9 mouse cellular contexts compared by ENCODE assay signal in genomic region chr16:90387961-90388360, GRCm38 (mm10). TPM values are rescaled to one million over a fixed set of nuclear protein-coding genes. Genes with fewer than 3 reads are reported as not detected.
A peak's percentile ranks its signal among the peaks of the same experiment; 100 is the strongest.
DNase-seq lines count a peak whose midpoint lies in the region; ATAC-seq and TF ChIP-seq lines count a peak whose summit lies in the region.
"Had no signal": no experiment of that assay in that cellular context is flagged by ENCODE, and none has a peak within 500 bp of the region (broad histone marks: within the 10 kb centered on the region; RNA-seq: fewer than 3 reads in every experiment).

No protein-coding gene starts in this region.

- TF ChIP-seq CTCF in cortical plate, adult 2 months (IDR thresholded peaks at IDR 0.05; ENCODE audit: extremely low read depth, insufficient read depth, low read length), result no peak

- ATAC-seq in heart, embryonic 12.5 days (ENCODE audit: insufficient number of reproducible peaks, low FRiP score), result no peak
- no peak for ATAC-seq in hindbrain, embryonic 12.5 days (ENCODE audit: low FRiP score)
- ATAC-seq in limb, embryonic 14.5 days (ENCODE audit: low FRiP score, low read depth), result no peak

- no peaks in the 10 kb centered on the region for H3K27me3 ChIP-seq in heart, embryonic 12.5 days (replicated peaks)
- peaks cover 16% of the 10 kb centered on the region for H3K27me3 ChIP-seq in hindbrain, embryonic 12.5 days
- H3K27me3 ChIP-seq in limb, embryonic 14.5 days (ENCODE audit: control insufficient read depth, insufficient read depth, low read length), result no peaks in the 10 kb centered on the region

- intact Hi-C loops in heart, postnatal 36 days (cut with DNase I), result loop anchor here (5.0 kb wide), 2 partner anchors 64 to 144 kb away; no protein-coding TSS in a partner anchor

- TF ChIP-seq POLR2A in cortical plate, adult 2 months (IDR thresholded peaks at IDR 0.05; ENCODE audit: extremely low read depth, insufficient read depth, low read length), result no peak
- no peak for TF ChIP-seq POLR2A in limb, embryonic 14.5 days (IDR thresholded peaks at IDR 0.05; ENCODE audit: borderline replicate concordance, extremely low read depth, insufficient read depth, insufficient read length)

- H3K9me3 ChIP-seq in heart, embryonic 12.5 days (replicated peaks), result no peaks in the 10 kb centered on the region
- H3K9me3 ChIP-seq in hindbrain, embryonic 12.5 days (replicated peaks), result no peaks in the 10 kb centered on the region; the same call in 1 of the 2 replicates
- 0 out of 2 replicates have a peak, but pooled peaks cover 7% of the 10 kb centered on the region for H3K9me3 ChIP-seq in limb, embryonic 14.5 days (ENCODE audit: control insufficient read depth, low read length)

- peak overlapping the region; percentile 74 for H3K27ac ChIP-seq in heart, embryonic 12.5 days (ENCODE audit: poor library complexity, severe bottlenecking)
- H3K27ac ChIP-seq in cortical plate, adult 2 months (ENCODE audit: insufficient read depth, low read length), result no peak overlapping the region
- no peak overlapping the region for H3K27ac ChIP-seq in hindbrain, embryonic 12.5 days
- no peak overlapping the region for H3K27ac ChIP-seq in limb, embryonic 14.5 days (replicated peaks; ENCODE audit: low read depth, low read length)

- peak overlapping the region; percentile 81 for H3K4me2 ChIP-seq in heart, embryonic 12.5 days
- peak overlapping the region; percentile 80 for H3K4me2 ChIP-seq in hindbrain, embryonic 12.5 days (replicated peaks)
- H3K4me2 ChIP-seq in limb, embryonic 14.5 days (replicated peaks; ENCODE audit: low read depth, low read length, severe bottlenecking), result peak overlapping the region; percentile 90

- H3K4me1 ChIP-seq in heart, embryonic 12.5 days (replicated peaks), result peaks cover 53% of the 10 kb centered on the region
- peaks cover 4% of the 10 kb centered on the region for H3K4me1 ChIP-seq in cortical plate, adult 2 months (ENCODE audit: control insufficient read depth, insufficient read depth, low read length)
- peaks cover 39% of the 10 kb centered on the region for H3K4me1 ChIP-seq in hindbrain, embryonic 12.5 days
- peaks cover 30% of the 10 kb centered on the region for H3K4me1 ChIP-seq in limb, embryonic 14.5 days (ENCODE audit: control insufficient read depth, insufficient read depth, low read length)

- peaks cover 25% of the 10 kb centered on the region for H3K36me3 ChIP-seq in heart, embryonic 12.5 days
- peaks cover 23% of the 10 kb centered on the region for H3K36me3 ChIP-seq in hindbrain, embryonic 12.5 days
- H3K36me3 ChIP-seq in limb, embryonic 14.5 days (ENCODE audit: control insufficient read depth, insufficient read depth, low read length), result peaks cover 31% of the 10 kb centered on the region

- DNase-seq in heart, postnatal 36 days, result no peak
- DNase-seq in limb, embryonic 14.5 days (ENCODE audit: low spot score), result no peak
- DNase-seq in thymus, postnatal 25 days, result no peak
- DNase-seq in retina, postnatal 1 day, result no peak
- DNase-seq in cerebellum, postnatal 10 days, result no peak
- DNase-seq: thymus, adult 18-20 months had no signal

- H3K9ac ChIP-seq in heart, embryonic 12.5 days, result peak overlapping the region; percentile 68
- peak overlapping the region; percentile 2; the same call in 1 of the 2 replicates for H3K9ac ChIP-seq in hindbrain, embryonic 12.5 days
- H3K9ac ChIP-seq in limb, embryonic 14.5 days (ENCODE audit: low read depth, low read length, severe bottlenecking), result peak overlapping the region; percentile 38

- peak overlapping the region; percentile 86 for H3K4me3 ChIP-seq in heart, embryonic 12.5 days
- peak overlapping the region; percentile 94 for H3K4me3 ChIP-seq in cortical plate, adult 2 months (ENCODE audit: insufficient read depth, low read length)
- peak overlapping the region; percentile 65 for H3K4me3 ChIP-seq in hindbrain, embryonic 12.5 days
- peak overlapping the region; percentile 89 for H3K4me3 ChIP-seq in limb, embryonic 14.5 days (replicated peaks; ENCODE audit: low read length)

- 48% methylated on average over 4 of the region's 4 CpGs for WGBS in heart, embryonic 12.5 days
- 47% methylated on average over 4 of the region's 4 CpGs for WGBS in hindbrain, embryonic 12.5 days
- WGBS in limb, embryonic 14.5 days, result 43% methylated on average over 4 of the region's 4 CpGs

RNA-seq across cellular contexts. Expression of gene Hunk, which starts 2.1 kb away (rescaled TPM):
- polyA plus RNA-seq in heart, embryonic 12.5 days (2016; fragmentation: Nextera tagmentation; extraction: Ambion mirVana), result 19.3 and 22.4 TPM in 2 replicates
- under 1 TPM; 0.57 to 0.67 TPM for total RNA-seq in heart, postnatal 36 days (2021)
- 12.1 and 14.5 TPM in 2 replicates for polyA plus RNA-seq in cortical plate, adult 2 months (2012; rRNA removed)
- 17.9 and 18.9 TPM in 2 replicates for polyA plus RNA-seq in hindbrain, embryonic 12.5 days (2016; fragmentation: Nextera tagmentation; extraction: Ambion mirVana)
- polyA plus RNA-seq in limb, embryonic 14.5 days (2012; rRNA removed), result 19.9 and 21.8 TPM in 2 replicates
- polyA plus RNA-seq in limb, embryonic 14.5 days (2014; fragmentation: Nextera tagmentation; extraction: Ambion mirVana), result 14.1 and 18.7 TPM in 2 replicates

Comparison
In these comparisons a context has a peak if more than half of its experiments do, and no peak if none do; other contexts are left out.
1. H3K9ac ChIP-seq: peak in every context shown above with its lines; median percentile 68 in heart, embryonic 12.5 days; 38 in limb, embryonic 14.5 days; 2 in hindbrain, embryonic 12.5 days.